Mouse (Mus musculus): ENCODE results near the gene Slc5a9.
"Not testable (repeated sequence)": the region's sequence is repeated elsewhere in the genome, so short reads cannot be mapped to it uniquely, and the experiment has no call there.

Gene Slc5a9

GRCm38 (mm10) chr4:111902775-111903174, at the start of gene Slc5a9:
Gene Slc5a9 (minus strand): TSS chr4:111902918.
- no peak for DNase-seq (ENCODE audit: low spot score in 2 of 2)

DNA sequence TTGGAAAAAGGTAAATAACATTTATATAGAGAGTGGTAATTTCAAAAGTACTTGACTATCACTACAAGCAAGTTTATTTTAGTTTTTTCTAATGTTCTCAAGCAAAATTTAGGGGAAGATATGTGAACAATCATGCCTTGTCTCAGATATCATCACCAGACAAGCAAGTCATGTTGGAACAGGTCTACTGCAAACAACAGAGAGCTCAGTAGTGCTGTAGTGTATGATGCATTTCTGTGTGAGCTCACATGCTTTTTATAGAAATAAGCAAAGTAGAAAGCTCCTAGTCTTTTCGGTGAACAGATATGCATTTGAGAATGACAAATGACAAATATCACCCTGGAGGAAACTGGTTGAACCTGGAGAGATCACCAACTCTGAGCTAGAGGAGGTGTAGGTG, 16.4 kb upstream of the Slc5a9 start, which contains the start of gene Skint8:
Skint8 (plus strand) TSS at position 301 of the 400 bp plus-strand sequence.
- DNase-seq (ENCODE audit: low spot score in 2 of 2), result no peak

GRCm38 (mm10) chr4:111907926-111908325, 5.2 kb upstream of the Slc5a9 start:
- DNase-seq (ENCODE audit: low spot score in 2 of 2), result no peak

GRCm38 (mm10) chr4:111901473-111901872, 1.2 kb downstream of the Slc5a9 start:
- no peak for DNase-seq (ENCODE audit: low spot score in 2 of 2)

GRCm38 (mm10) chr4:111900491-111900890, 2.2 kb downstream of the Slc5a9 start:
- DNase-seq (ENCODE audit: low spot score in 2 of 2), result not testable (repeated sequence)

DNA sequence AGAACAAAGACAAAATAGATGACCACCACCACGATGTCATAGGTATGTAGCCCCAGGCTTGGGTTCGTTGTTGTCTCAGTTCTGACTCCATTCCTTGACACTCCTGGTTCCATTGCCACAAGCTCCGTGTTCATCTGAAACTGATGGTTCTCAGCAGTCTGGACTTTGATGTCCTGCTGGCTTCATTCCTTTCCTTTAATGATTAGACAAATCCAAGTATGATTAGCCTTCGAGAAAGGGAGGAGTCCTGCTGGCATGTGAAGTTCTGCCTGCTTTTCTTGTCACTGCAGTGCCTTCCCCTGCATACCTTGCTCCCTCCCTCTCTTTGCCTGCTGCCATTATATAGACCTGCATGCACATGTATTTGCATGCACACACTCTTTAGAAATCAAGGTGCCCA, 4.2 kb downstream of the Slc5a9 start:
- no peak for DNase-seq (ENCODE audit: low spot score in 2 of 2)

- DNase-seq (ENCODE audit: low spot score in 2 of 2), result no peak
These were observed 5.0 kb downstream of the Slc5a9 start for GRCm38 (mm10) chr4:111897755-111898154.

GRCm38 (mm10) chr4:111892138-111892537, 10.6 kb downstream of the Slc5a9 start:
- DNase-seq (ENCODE audit: low spot score in 2 of 2), result no peak

DNA sequence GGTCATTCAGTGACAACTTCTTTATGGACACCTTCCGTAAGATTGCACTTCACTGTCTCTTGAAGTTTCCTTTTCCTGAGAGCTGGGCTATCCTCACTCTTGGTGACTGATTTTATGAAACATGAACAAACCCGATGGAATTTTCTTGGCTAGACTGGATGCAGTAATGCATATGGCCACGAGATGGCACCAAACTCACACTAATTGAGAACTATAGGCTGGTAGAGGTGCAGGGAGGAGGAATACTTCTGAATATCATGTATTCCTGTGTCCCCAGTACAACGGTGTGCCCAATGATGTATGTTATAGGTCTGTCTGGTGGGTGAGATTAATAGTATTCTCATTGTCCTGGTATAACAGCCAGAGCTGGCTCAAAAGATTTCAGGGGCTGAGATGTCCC, 16.1 kb downstream of the Slc5a9 start:
- DNase-seq (ENCODE audit: low spot score in 2 of 2), result peak; percentile 64 to 82

DNA sequence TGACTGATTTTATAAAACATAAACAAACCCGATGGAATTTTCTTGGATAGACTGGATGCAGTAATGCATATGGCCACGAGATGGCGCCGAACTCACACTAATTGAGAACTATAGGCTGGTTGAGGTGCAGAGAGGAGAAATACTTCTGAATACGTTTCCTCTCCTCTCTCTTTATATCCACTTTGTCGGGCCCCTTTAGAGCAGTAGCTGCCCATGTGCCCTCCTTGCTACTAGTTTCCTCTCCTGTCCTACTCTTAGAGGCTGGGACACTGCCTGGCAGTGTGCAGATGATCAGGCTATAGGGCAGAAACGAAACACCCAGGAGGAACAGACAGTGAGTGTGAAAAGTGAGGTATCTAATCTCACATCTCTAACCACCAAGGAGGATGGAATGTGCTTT, 16.7 kb downstream of the Slc5a9 start:
- peak in 1 of 2 experiments; percentile 77 for DNase-seq (ENCODE audit: low spot score in 2 of 2)

DNA sequence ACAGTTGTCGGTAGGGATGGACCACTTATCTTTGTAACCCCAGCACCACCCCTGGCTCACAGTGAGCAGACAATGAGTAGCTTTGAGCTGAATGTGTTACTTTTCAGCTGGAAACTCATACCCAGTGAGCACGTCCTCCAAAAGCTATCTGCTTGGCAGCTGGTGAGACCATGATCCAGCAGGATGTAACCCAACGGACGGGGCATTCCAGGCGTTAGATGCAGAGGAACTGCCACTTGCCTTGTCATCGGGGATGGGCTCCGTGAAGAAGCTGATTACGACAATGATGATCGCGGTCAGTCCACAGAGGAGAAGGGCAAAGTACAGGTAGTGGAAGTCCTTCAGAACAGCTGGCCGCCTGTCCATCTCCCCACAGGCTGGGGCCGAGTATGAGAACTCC, 19.2 kb downstream of the Slc5a9 start:
- DNase-seq (ENCODE audit: low spot score in 2 of 2), result no peak

DNA sequence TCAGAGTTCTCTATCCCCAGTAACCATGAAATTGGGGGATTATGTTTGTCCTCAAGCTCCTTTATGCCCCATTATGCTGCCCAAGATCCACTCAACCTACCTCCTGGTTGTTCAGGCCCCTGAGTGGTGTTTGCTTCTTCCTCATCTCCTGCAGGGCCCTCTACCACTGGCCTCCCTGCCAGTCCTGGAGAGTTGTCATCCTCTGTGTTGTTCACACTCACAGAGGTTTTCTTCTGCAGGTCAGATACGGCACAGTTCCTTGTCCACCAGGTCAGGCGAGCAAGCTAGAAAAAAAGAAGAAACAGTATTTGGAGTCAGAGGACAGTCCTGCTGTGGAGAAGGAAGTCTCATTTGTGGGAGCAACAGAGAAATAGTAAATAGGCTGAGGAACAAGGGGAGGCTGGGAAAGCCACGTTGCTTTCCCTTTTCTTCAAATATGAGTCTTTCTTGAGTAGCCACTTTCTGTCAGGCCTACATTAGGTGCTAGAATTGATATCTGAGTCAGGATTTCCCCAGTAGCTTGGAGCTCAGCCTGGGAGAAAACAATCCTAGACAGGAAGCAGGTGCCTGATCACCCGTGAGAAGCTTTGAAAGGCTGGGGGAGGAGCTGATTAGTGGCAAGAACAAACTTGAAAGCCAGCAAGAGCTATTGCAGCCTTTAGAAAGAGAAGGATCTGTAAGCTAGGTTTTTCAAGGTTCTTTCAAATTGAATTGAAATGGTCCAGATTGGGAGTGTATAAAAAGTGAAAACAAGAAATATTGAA, 22.4 kb downstream of the Slc5a9 start:
- no peak for DNase-seq (ENCODE audit: low spot score in 2 of 2)

- DNase-seq (ENCODE audit: low spot score in 2 of 2), result no peak
These were observed 34.8 kb downstream of the Slc5a9 start for GRCm38 (mm10) chr4:111867743-111868401.

DNA sequence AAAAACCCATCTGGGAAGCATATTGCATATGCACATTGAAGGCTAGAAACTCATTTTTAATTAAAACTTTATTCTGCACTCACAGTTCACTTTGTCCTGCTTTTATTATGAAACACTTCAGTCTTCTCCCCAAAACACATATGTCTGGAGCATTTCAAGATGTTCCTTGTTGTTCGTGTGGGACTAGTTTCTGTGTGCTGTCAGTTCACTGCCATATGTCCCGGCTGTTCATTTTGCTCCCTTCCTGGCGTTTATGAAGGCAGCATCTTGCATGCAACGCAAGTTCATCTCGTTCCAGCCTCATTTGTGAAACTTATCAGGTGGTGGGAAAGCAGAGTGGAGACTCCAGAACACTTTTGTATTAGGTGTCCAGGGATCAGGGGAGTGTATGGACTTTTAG, 36.0 kb downstream of the Slc5a9 start:
- DNase-seq (ENCODE audit: low spot score in 2 of 2), result peak in 1 of 2 experiments; percentile 31

- DNase-seq (ENCODE audit: low spot score in 2 of 2), result no peak
These were observed 50.1 kb downstream of the Slc5a9 start for GRCm38 (mm10) chr4:111852626-111853025.

DNA sequence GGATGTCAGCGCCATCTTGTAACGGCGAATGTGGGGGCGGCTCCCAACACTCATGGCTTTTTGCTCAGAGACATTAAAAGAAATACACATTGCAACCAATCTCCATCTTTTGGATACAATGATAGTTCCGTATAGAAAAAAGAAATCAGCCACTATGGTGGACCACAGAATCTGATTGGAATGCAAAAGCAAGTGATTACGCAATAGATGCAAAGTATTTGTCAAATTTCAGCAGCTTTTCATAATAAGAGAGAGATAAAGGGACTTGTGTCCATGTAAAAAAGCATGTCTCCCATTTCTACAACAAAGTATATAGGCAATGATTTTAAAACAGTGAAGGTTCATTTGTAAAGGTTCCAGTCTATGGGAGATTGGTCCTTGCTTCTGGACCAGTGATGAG, 63.8 kb downstream of the Slc5a9 start:
- no peak for DNase-seq (ENCODE audit: low spot score in 2 of 2)
